Mouse (Mus musculus) activated CD4-positive, CD25-positive, alpha-beta regulatory T cell, adult 4 months (primary cell): ENCODE measurements around the gene Hells. TPM values are rescaled to one million over a fixed set of nuclear protein-coding genes. Genes with fewer than 3 reads are reported as not detected.
A peak's percentile ranks its signal among the peaks of the same experiment; 100 is the strongest.

Experiments used
- ATAC-seq: one replicate; pipeline ENCODE4 v1.8.0; 2017
- polyA plus RNA-seq, 2 experiments: library from polyadenylated mRNA; unstranded; fragments of 100-300 nt; shearing (Covaris generic); gene quantifications; one replicate each; pipeline ENCODE4 v1.2.1; 2017

Hells gene
- 10 to 100 TPM; 33.3 to 37.4 TPM for polyA plus RNA-seq

DNA sequence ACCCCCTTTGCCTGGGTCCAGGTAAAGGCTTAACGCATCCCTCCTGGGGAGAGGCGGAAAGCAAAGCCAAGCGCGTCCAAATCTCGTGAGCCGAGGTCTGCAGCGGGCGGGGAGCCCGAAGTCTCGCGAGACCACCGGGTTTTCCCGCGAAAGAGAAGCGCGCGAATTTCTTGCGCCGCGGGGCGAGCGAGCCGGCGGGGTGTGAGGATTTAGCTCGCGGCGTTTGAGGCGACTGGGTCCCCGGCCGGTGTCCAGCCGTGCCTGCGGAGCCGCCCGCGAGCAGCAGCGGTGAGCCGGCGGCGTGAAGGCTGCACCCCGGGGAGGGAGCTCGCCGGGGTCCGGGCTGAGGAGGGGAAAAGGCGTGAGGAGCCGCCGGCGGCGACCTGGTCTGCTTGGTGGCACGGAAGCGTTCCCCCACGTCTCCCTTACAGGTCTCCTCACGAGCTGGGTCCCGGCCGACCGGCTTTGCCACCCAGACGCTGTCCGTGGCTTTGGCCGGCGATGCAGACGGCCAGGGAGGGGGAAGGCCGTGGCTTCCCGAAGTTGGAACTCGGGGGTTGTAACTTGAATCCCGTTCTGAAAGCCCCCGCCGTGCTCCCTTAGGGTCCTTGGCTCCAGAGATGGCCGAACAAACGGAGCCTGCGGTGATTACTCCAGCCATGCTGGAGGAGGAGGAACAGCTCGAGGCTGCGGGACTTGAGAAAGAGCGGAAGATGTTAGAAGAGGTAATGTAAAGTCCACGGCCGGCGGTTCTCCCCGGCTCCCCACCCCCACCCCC, at the start of gene Hells:
Gene Hells (plus strand): TSS at position 128 of the 778 bp plus-strand sequence.
- ATAC-seq = peak; percentile 96

DNA sequence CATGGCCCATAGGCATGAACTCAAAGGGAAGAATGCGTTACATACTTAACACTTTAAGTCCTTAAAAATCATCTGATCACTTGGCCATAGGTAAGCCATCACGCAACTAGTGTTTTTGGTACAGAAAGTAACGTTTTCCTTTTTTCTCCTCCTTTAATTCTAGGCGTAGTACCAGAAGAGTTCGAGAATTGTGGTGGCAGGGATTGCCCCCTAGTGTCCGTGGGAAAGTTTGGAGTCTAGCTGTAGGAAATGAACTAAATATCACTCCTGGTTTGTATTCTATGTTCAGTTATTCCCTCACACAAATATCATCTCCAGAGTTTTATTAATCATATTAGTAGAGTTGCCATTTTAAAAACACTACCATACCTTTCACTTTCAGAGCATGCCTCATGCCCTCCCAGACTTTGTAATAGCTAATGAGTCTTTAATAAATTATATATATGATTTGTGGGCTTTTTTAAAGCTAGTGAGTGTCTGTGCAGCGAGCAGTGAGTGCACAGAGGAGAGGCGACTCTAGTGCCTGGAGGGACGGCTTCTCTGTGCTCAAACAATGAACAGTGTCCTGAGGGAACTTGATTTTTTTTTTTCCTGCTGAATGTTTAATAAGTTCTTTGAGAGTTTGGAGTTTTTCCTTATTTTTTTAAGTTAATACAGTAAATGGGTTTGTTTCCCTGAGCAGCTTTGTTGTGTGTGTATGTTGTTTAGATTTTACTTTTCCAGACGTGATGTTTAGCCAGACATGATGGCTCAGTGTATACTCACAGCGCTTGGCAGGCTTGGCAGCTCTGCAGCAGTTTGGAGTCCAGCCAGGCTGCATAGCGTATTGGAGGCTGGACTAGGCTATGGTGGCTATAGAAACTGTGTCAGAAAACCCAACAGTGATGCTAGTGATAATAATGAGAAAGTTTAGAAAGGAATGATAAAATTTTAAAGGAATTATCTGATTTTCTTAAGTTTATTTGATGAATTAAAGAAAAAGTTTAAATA, 29.3 kb upstream of the Hells start:
- ATAC-seq = no peak

DNA sequence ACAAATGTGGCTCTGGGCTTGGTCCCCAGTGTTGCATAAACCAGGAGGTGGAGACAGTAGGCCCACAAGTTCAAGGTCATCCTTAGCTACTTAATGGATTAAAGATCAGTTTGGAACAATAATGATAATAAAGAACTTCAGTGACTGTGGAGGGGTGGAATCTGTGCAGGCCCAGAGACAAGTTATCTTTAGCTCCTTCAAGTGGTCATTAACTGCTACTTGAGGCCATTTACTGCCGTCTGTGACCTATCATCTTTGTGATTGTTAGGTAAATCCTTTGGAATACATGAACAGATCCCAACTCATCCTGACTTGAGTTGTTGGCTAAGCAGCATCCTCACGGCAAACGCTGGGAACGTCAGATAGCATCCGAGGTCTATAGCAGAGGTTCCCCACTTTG, 28.2 kb upstream of the Hells start:
- no peak for ATAC-seq

DNA sequence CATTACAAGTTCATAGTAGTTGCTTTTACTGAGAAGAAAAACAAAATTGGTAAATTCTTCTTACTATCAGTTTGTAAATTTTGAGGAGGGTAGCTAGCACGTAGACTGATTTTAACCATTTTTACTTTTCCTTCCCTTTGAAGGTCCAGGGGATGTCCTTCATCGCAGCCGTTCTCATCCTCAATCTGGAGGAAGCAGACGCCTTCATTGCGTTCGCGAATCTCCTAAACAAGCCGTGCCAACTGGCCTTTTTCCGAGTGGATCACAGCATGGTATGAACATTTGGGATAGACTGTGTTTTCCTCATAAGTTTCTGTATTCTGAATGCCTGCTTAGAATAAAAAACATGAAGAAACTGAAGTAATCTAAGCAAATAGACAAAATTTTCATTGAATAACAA, 16.9 kb upstream of the Hells start:
- no peak for ATAC-seq

DNA sequence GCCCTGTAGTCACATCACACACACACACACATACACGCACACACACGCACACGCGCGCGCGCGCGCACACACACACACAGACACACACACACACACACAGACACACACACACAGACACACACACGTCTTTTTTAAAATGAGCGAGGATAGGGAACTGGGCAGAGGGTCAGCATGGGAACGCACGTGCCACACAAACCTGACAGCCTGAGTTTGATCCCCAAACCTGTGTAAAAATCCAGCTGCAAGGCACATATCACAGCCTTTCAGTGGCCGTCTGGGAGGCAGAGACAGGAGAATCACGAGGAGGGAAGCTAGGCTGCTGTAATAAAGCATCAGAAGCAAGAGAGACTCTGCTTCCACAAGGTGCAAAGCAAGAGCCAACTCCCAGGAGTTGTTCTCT, 15.8 kb upstream of the Hells start:
- ATAC-seq = no peak

DNA sequence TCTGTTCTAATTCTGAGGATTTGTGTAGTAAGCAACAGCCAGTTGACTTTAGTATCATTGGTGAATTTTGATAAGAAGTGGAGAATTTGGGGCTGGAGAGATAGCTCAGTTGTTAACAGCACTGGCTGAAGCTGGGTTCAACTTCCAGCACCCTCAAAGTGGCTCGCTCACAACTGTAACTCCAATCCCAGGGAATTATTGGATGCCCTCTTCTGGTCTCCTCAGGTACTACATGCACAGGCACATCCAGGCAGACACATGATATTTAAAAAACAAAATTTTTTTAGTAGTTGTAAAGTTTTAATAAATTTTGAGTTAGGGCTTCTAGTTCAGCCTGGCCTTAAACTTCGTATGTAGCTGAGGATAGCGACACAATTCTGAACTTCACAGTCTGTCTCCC, 15.0 kb upstream of the Hells start:
- peak; percentile 63 for ATAC-seq

DNA sequence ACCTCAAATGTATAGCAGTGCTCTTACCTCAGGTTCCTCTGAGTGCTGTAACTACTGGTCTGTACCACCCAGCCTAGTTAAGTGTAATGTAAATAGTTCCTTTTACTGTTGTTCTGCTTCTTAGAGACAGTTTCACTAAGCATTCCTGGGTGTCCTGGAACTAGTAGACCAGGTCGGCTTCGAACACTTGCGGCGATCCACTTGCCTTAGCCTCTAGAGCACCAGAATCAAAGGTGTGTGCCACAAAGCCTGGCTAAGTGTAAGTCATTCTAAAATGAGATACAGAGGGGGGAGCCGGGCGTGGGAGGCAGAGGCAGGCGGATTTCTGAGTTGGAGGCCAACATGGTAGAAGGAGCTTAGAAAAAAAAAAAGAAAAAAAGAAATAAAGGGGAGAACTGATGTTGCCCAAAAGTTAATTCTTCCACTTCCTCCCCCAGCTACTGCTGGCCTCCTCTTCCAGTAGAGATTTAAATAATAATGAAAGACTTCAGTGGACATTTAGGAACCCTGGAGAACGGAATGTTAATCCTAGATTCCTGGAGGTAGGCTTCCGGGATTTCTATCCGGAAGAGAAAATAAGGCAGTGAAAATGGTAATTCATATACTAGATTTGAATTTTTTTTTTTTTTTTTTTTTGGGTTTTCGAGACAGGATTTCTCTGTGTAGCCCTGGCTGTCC, 2.1 kb upstream of the Hells start:
- no peak for ATAC-seq

DNA sequence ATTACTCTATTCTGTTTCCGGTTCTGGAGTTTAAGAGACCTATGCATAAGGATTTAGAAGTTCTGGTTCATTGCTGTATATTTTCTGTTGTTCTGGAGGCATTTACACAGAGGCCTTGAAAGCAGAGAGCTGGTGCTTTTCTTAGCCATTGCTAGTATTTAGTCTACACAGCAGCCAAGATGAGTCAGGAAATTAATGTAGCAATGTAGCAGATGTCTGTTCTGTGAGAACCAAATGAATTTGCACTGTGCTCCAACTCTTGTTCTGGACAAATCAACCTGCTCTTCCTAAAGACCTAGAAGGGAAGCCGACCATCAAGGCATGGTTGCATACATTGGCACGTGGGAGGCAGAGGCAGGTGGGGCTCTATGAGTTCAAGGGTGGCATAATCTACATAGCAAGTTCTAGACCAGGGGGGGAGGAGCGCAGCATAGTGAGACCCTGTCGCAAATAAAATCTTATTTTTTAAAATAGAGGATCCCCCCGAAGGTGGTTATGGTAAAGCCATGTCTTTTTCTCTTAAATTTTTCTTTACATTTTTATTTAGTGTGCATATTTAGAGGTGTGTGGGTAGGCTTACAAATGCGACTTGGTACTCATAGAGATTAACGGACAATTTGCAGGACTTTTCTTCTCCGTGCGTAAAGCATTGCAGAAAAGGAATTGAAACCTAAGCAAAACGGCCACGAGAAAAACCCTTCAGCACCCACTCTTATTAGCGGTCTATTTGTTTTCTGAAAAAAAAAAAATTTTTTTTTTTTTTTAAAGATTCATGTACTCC, 1.1 kb upstream of the Hells start:
- no peak for ATAC-seq

DNA sequence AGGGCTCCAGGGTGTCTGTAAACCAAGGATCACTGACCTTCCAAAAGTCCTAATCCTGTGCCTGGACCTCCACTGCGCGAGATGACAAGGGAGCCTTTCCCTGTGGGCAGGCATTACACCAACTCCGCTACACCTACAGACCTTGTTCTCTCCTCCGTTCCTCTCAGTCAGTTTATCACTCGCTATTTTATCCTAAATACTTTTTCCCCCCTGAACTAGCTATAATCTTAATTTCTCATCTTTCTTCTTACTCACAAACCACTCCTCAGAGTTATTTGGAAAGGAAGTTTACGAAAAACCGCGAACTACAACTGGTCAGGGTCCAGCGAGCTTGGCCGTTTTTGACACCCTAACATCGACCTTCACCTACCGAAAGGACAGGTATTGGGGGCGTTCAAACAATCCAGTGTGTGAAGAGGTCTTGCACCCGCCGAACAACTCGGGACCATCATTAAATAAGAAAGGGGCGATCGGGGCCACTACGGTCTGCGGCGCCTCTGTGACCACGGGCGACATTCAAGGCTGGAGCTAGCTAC, 395 bp upstream of the Hells start:
- ATAC-seq = no peak

DNA sequence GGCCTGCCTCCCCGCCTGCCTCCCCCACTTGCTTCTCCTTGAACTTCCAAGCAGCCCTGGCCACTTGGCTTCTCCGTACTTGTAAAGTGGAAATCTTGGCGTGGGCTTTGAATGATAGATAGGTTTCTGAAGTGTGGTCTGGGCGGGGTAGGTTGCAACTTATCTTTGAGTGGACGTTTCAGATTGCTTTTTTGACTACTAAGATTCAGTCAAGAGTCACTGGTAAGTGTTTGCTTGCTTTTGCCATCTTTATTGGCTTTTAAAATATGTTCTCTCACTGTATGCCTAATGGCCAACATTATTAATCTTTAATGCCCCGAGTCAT, 813 bp downstream of the Hells start:
- ATAC-seq = no peak

DNA sequence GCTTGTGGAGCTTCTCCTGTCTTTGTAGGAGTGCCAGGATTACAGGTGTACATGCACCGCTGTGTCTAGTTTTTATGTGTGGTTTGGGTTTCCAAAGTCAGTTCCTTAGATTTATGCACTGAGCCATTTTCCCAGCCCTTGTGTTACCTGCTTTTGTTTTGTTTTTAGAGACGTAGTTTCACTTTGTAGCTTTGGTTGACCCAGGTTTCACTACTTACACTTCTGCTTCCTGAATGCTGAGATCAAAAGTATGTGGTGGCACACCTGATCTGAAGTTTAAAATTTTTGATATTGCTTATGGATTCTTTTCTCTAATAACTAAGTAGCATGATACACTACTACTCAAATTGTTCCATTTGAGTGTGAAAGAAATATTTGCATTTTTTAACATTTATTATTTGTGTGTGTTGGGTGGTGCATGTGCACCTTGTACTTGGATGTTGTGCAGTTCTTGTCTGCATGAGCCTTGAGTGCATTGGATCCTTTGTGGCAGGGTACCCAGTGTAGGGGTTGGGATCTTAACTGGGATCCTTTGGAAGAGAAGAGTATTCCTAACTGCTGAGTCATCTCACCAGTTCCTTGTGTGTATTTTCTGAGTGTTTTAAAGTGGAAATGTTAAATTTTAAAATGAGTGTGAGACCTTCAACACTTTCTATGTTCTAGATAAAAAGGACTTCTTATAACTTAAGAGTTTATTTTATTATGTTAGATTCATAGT, 14.0 kb downstream of the Hells start:
- ATAC-seq = peak; percentile 78

DNA sequence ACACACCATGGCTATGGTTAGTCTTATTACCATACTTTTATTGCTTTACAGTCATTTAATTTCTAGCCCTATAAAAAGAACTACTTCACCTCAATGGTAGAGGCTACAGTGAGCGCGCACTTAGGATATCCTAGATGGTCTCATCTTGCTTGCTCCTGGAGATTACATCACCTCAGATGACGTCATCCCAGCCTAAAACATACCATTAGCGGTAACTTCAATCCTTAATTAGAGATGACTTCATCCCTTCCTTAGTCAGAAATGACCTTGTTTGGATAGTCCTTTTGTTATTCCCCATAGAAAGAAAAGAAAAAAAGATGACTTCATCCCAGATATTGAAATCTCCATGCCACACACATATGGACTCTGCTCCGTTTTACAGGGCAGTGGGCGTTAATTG, 40.0 kb downstream of the Hells start:
- ATAC-seq = no peak

DNA sequence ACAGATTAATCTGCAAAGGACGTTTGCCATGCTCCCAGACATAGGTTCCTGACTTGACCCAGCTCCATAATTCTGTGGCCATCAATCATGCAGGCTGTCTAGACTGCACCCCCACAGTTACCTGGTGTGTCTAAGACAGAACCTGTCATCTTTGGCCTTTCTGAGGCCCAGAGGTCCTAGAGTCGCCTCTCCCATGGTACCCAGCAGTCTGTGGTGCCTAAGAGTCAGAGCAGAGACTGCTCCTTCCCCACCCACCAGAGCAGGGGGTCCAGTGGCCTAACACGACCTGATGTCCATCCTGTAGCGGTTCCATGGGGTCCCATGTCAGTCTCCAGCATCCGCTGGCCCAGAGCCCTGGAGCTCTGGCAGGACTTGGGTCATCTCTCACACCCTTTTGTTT, 41.9 kb downstream of the Hells start:
- ATAC-seq = no peak

DNA sequence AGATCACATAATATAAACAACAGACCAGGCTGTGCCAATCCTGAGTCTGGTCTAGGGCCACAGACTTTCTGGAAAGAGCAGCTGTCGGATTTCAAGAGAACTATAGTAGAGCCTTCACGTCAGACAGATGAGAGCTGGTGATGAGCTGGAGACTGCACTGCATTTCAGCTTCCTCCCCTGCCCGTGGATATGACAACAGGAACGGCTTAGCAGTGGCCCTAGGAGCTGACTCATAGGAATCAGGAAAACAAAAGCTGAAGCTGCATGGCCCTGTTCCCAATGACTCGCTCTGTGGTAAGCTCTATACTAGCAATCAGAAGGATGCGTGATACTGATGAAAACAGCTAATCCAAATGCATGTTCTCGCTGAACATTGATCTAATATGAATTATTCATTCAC, 43.0 kb downstream of the Hells start:
- no peak for ATAC-seq

DNA sequence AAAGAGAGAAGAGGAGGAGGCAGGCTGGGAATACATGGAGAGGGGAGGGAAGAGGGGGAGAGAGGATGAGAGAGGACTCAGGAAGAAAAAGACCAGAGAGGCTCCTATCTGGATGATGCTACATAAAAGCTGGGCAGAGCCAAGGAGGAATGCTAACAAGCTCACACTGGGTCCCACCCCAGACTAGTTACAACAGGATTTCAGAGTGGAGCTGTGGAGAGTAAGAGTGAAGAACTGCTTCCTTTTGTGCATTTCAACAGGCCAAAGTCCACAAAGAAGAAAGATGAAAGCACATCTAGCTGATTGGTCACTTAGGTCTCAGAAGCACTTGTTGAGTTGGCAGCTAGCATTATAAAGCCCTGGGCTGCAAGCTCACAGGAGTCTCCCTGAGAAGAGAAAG, 45.6 kb downstream of the Hells start:
- ATAC-seq = no peak

DNA sequence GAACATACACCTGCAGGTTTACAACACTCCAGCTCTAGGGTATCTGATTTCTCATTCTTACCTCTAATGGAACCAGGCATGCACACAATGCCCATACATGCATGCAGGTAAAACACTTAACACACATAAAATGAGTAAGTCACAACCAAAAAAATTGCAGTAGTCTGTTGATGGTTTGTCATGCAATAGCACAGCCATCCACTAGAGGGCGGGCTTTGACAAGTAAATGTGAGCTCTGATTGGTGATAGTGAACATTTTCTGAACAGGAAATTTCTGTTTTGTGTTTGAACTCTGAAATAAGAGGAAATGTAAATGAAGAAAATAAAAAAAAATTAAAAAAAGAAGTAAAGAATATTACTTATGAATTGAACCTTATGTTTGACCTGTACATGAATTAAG, 51.3 kb downstream of the Hells start:
- ATAC-seq = peak; percentile 66

DNA sequence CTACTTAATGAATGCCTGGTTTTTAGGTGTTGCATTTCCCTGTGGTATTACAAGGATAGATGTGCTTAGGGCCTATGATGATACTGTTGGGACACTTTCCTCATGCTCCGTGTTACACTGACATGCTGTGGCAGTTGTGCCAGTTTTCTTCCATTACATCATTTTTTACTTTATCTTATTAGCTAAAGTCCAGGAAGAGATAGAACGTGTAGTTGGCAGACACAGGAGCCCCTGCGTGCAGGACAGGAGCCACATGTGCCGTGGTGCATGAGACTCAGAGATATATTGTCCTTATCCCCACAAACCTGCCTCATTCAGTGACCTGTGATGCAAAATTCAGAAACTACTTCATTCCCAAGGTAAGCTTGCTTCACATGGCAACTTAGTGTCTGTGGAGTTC, 67.5 kb downstream of the Hells start:
- ATAC-seq = no peak

DNA sequence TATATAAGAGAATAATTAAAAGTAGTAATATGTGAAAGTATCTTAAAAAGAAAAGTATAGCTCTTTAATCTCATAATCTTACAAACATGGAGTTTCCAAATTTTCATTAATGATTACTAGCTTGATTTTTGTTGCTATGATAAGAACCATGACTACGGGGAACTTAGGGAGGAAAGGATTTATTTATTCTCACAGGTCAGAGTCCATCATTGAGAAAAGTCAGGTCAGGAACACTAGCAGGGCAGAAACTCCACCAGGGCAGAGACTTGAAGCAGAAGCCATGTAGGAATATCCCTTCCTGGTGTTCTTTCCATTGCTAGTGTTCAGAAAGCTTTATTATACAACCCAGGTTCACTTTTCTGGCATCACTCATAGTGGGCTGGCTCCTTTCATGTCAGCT, 68.0 kb downstream of the Hells start:
- ATAC-seq = no peak

DNA sequence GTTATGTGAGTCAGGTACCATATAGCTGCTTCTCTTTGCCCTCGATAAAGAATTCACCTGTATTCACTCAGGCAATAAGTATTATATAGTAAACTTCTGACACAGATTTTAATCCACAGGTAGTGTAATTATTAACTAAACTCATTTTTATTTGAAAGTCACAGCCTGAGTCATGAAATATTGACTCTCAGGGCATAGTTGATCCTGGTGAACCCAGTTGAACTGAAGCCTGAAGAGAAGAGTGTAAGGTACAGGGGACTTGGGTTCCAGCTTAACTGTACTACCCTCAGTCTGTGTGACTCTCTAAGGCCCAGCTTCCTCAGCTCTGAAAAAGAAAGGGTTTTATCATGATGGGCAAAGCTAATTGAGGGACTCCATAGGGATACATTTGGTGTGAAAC, 74.4 kb downstream of the Hells start:
- no peak for ATAC-seq

DNA sequence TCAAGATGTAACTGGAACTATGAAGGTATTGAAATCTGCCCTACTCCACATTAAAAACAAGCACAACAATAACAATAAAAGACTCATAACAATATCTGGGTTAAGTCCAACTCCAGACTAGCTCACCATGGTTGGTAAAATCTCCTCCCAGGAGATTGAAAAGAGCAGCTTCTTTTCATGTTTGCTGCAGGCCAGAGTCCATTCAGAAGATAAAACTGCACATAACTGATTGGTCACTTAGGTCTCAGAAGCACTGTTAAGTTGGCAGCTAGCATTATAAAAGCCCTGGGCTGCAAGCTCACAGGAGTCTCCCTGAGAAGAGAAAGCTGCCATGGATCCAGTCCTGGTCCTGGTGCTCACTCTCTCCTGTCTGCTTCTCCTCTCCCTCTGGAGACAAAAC, 76.0 kb downstream of the Hells start, which contains the start of gene Cyp2c55:
Gene Cyp2c55 (plus strand): TSS at position 305 of the 400 bp plus-strand sequence.
- ATAC-seq = no peak
